Mouse (Mus musculus): ENCODE measurements around the gene Usp6nl. TPM values are rescaled to one million over a fixed set of nuclear protein-coding genes. Genes with fewer than 3 reads are reported as not detected.

The Usp6nl gene
- polyA plus RNA-seq, 1 experiment from 2014 or later = 10.9 TPM

DNA sequence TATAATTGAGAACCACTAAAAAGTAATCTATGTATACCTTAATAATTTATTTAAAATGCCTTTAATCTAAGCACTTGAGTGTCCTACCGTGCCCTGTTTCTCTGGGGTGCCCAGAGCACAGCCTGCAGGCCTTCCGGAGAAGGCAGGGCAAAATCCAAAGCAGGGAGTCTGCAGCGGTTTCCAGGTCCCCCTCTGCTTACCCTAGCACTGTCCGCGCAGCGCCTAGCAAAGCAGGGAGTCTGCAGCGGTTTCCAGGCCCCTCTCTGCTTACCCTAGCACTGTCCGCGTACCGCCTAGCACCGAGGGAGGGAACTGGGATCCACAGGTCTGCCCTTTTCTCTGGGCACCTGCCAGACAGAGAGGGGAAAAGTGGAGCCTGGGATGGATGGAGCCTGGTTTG, 80.9 kb downstream of the Usp6nl start:
- no peaks in the 10 kb centered on the region for H3K27me3 ChIP-seq
- no peak overlapping the region for H3K4me2 ChIP-seq
- WGBS = 11% methylated on average over 11 of the region's 11 CpGs
- peaks cover 4% of the 10 kb centered on the region; the same call in 1 of the 2 replicates for H3K36me3 ChIP-seq
- no peak overlapping the region for H3K4me3 ChIP-seq
- H3K4me1 ChIP-seq = peaks cover 4% of the 10 kb centered on the region; the same call in 1 of the 2 replicates
- no peaks in the 10 kb centered on the region for H3K9me3 ChIP-seq
- peak; percentile 35; the same call in 1 of the 2 replicates for ATAC-seq (ENCODE audit: insufficient number of reproducible peaks, insufficient read depth, low FRiP score, low TSS enrichment, low read depth)
- no peak overlapping the region for H3K9ac ChIP-seq
- no peak overlapping the region for H3K27ac ChIP-seq

- 72% methylated on average over 3 of the region's 3 CpGs for WGBS
- Histone ChIP-seq H3K4me2 (no peak overlapping the region), H3K9ac (no peak overlapping the region)
These were observed 81.5 kb downstream of the Usp6nl start for GRCm38 (mm10) chr2:6403991-6404390.

GRCm38 (mm10) chr2:6404627-6405026, 82.2 kb downstream of the Usp6nl start:
- no peak overlapping the region for H3K9ac ChIP-seq
- no peak overlapping the region for H3K4me2 ChIP-seq
- no peak for ATAC-seq (ENCODE audit: insufficient number of reproducible peaks, insufficient read depth, low FRiP score, low TSS enrichment, low read depth)
- H3K4me3 ChIP-seq = no peak overlapping the region
- H3K27me3 ChIP-seq = no peaks in the 10 kb centered on the region
- H3K36me3 ChIP-seq = peaks cover 6% of the 10 kb centered on the region; the same call in 1 of the 2 replicates
- no peak overlapping the region for H3K27ac ChIP-seq
- peaks cover 4% of the 10 kb centered on the region; the same call in 1 of the 2 replicates for H3K4me1 ChIP-seq
- 74% methylated on average over 7 of the region's 7 CpGs for WGBS
- H3K9me3 ChIP-seq = no peaks in the 10 kb centered on the region

More at GRCm38 (mm10) chr2:6403991-6404390, 81.5 kb downstream of the Usp6nl start:
- Histone ChIP-seq H3K27ac (no peak overlapping the region), H3K27me3 (no peaks in the 10 kb centered on the region), H3K36me3 (peaks cover 4% of the 10 kb centered on the region; the same call in 1 of the 2 replicates), H3K9me3 (no peaks in the 10 kb centered on the region), H3K4me3 (no peak overlapping the region), H3K4me1 (peaks cover 4% of the 10 kb centered on the region; the same call in 1 of the 2 replicates)
- ATAC-seq (ENCODE audit: insufficient number of reproducible peaks, insufficient read depth, low FRiP score, low TSS enrichment, low read depth) = no peak

DNA sequence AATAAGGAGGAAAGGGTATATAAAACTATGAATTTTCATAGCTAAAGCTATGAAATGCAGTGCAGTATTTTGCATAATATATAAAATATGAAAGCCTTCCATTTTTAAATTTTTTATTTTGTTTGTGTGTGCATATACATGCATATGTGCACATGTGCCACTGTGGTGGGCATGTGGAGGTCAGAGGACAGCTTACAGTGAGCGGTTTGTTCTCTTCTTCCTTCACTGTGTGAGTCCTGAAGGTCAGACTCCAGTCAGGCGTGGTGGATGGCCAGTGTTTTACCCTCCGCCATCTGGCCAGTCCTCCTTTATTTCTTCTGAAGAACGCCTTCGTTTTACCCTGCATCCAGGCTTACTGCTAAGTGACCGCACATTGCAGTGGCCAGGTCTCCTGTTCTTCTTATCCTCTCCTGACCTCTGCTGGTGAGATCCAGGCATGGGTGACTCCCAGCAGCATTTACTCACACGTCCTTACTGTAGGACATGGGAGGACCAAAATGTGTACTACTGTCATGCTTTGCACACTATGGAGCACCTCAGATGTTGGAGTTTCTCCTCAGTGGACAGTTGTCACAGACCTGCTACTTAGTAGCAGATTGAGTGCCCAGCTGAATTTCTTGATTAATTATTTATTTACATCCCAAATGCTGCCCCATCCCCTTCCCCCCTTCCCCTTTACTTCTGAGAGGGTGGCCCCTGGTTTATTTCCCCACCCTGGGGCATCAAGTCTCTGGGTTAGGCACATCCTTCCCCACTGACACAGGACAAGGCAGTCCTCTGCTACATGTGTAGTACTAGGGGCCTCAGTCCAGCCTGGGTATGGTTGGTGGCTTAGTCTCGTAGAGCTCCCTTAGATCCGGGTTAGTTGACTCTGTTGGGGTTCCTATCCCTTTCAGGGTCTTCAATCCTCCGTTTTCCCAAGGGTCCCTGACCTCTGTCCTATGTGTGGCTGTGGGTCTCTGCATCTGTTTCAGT, 82.9 kb downstream of the Usp6nl start:
- H3K9me3 ChIP-seq = no peaks in the 10 kb centered on the region
- H3K4me1 ChIP-seq = peaks cover 4% of the 10 kb centered on the region; the same call in 1 of the 2 replicates
- no peak overlapping the region for H3K4me2 ChIP-seq
- no peak overlapping the region for H3K9ac ChIP-seq
- no peak overlapping the region for H3K4me3 ChIP-seq
- H3K27ac ChIP-seq = no peak overlapping the region
- peaks cover 10% of the 10 kb centered on the region; the same call in 1 of the 2 replicates for H3K36me3 ChIP-seq
- WGBS = 38% methylated on average over 10 of the region's 10 CpGs
- H3K27me3 ChIP-seq = no peaks in the 10 kb centered on the region
- ATAC-seq (ENCODE audit: insufficient number of reproducible peaks, insufficient read depth, low FRiP score, low TSS enrichment, low read depth) = peak; percentile 33; the same call in 1 of the 2 replicates

- no peak for ATAC-seq (ENCODE audit: insufficient number of reproducible peaks, insufficient read depth, low FRiP score, low TSS enrichment, low read depth)
- no peak overlapping the region for H3K9ac ChIP-seq
- no peaks in the 10 kb centered on the region for H3K9me3 ChIP-seq
- H3K4me1 ChIP-seq = peaks cover 4% of the 10 kb centered on the region; the same call in 1 of the 2 replicates
- 77% methylated on average over 1 of the region's 1 CpGs for WGBS
- H3K4me3 ChIP-seq = no peak overlapping the region
- no peak overlapping the region for H3K27ac ChIP-seq
- H3K36me3 ChIP-seq = peaks cover 13% of the 10 kb centered on the region; the same call in 1 of the 2 replicates
- H3K4me2 ChIP-seq = no peak overlapping the region
- no peaks in the 10 kb centered on the region for H3K27me3 ChIP-seq
These were observed 85.2 kb downstream of the Usp6nl start for GRCm38 (mm10) chr2:6407711-6408110.

GRCm38 (mm10) chr2:6412645-6413044, 90.2 kb downstream of the Usp6nl start:
- Histone ChIP-seq H3K9ac (no peak overlapping the region), H3K4me2 (no peak overlapping the region), H3K4me3 (no peak overlapping the region), H3K9me3 (no peaks in the 10 kb centered on the region), H3K36me3 (peaks cover 27% of the 10 kb centered on the region), H3K27me3 (no peaks in the 10 kb centered on the region), H3K4me1 (no peaks in the 10 kb centered on the region), H3K27ac (no peak overlapping the region)
- ATAC-seq (ENCODE audit: insufficient number of reproducible peaks, insufficient read depth, low FRiP score, low TSS enrichment, low read depth) = no peak
- WGBS = 82% methylated on average over 1 of the region's 1 CpGs

DNA sequence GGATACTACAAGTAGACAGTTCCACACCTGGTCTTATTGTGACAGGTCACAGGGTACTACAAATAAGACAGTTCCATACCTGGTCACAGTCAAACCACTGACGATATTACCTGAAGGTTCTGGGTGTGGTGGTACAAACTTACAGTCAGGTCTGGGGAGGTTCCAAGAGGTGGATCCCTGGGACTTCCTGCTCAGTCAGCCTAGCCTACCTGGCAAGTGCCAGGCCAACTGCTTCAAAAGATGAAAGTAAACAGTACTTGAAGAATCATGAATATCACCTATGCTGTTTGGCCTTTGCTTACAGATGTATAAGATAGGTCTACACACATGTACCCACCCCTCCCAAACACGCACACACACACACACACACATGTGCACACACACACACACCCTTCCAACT, 91.3 kb downstream of the Usp6nl start:
- Histone ChIP-seq H3K4me2 (no peak overlapping the region), H3K4me3 (no peak overlapping the region), H3K4me1 (no peaks in the 10 kb centered on the region), H3K27ac (no peak overlapping the region), H3K36me3 (peaks cover 32% of the 10 kb centered on the region), H3K9ac (no peak overlapping the region), H3K27me3 (no peaks in the 10 kb centered on the region), H3K9me3 (no peaks in the 10 kb centered on the region)
- WGBS = 86% methylated on average over 2 of the region's 2 CpGs
- no peak for ATAC-seq (ENCODE audit: insufficient number of reproducible peaks, insufficient read depth, low FRiP score, low TSS enrichment, low read depth)

- 88% methylated on average over 5 of the region's 5 CpGs for WGBS
- Histone ChIP-seq H3K9me3 (no peaks in the 10 kb centered on the region), H3K4me3 (no peak overlapping the region), H3K4me1 (no peaks in the 10 kb centered on the region), H3K27me3 (no peaks in the 10 kb centered on the region), H3K4me2 (no peak overlapping the region), H3K36me3 (peaks cover 34% of the 10 kb centered on the region), H3K27ac (no peak overlapping the region), H3K9ac (no peak overlapping the region)
- no peak for ATAC-seq (ENCODE audit: insufficient number of reproducible peaks, insufficient read depth, low FRiP score, low TSS enrichment, low read depth)
These were observed 91.9 kb downstream of the Usp6nl start for GRCm38 (mm10) chr2:6414400-6414799.

- no peaks in the 10 kb centered on the region for H3K27me3 ChIP-seq
- 89% methylated on average over 11 of the region's 11 CpGs for WGBS
- H3K9ac ChIP-seq = no peak overlapping the region
- no peaks in the 10 kb centered on the region for H3K9me3 ChIP-seq
- H3K27ac ChIP-seq = no peak overlapping the region
- no peak for ATAC-seq (ENCODE audit: insufficient number of reproducible peaks, insufficient read depth, low FRiP score, low TSS enrichment, low read depth)
- no peaks in the 10 kb centered on the region for H3K4me1 ChIP-seq
- peaks cover 35% of the 10 kb centered on the region for H3K36me3 ChIP-seq
- H3K4me3 ChIP-seq = no peak overlapping the region
- no peak overlapping the region for H3K4me2 ChIP-seq
These were observed 94.7 kb downstream of the Usp6nl start for GRCm38 (mm10) chr2:6417158-6417557.

- H3K27me3 ChIP-seq = no peaks in the 10 kb centered on the region
- no peak overlapping the region for H3K27ac ChIP-seq
- no peaks in the 10 kb centered on the region for H3K9me3 ChIP-seq
- 82% methylated on average over 24 of the region's 24 CpGs for WGBS
- no peaks in the 10 kb centered on the region for H3K4me1 ChIP-seq
- peaks cover 46% of the 10 kb centered on the region for H3K36me3 ChIP-seq
- no peak for ATAC-seq (ENCODE audit: insufficient number of reproducible peaks, insufficient read depth, low FRiP score, low TSS enrichment, low read depth)
- no peak overlapping the region for H3K9ac ChIP-seq
- H3K4me3 ChIP-seq = no peak overlapping the region
- H3K4me2 ChIP-seq = no peak overlapping the region
These were observed 101.4 kb downstream of the Usp6nl start for GRCm38 (mm10) chr2:6423661-6424550.

GRCm38 (mm10) chr2:6424851-6425250, 102.4 kb downstream of the Usp6nl start:
- H3K4me2 ChIP-seq = no peak overlapping the region
- no peak for ATAC-seq (ENCODE audit: insufficient number of reproducible peaks, insufficient read depth, low FRiP score, low TSS enrichment, low read depth)
- WGBS = 90% methylated on average over 5 of the region's 5 CpGs
- H3K4me3 ChIP-seq = no peak overlapping the region
- no peaks in the 10 kb centered on the region for H3K9me3 ChIP-seq
- H3K4me1 ChIP-seq = no peaks in the 10 kb centered on the region
- H3K27me3 ChIP-seq = no peaks in the 10 kb centered on the region
- H3K27ac ChIP-seq = no peak overlapping the region
- no peak overlapping the region for H3K9ac ChIP-seq
- H3K36me3 ChIP-seq = peaks cover 45% of the 10 kb centered on the region

Measured in embryonic facial prominence, embryonic 13.5 days (tissue).